Mouse (Mus musculus): Measurements from ENCODE around the gene Ccdc87.

DNA sequence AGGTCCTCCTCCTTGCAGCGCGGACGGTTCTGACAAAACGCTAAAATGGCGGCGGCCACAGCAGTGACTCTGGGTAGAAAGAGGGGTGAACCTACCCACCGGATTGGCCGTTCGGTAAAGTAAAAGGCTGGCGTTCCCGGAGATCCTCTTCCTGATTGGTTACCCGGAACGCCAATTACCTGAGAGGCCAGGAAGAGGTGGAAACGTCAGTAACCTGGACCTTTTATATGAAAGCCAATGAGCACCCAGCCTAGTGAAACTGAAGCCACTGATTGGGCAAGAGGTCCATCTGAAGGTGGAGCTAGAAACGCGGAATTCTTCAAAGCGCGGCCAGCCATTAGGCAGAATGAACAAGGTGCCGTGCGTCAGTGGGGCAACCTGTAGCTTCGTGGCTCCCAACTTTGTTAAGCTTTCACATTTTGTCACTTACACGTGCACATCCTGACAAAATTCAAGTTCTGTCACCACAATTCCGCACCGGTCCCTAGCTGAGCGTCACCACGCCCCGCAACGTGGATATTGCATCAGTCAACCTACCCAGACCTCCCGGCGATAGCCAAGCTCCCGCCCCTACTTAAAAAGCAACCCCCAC, 45.2 kb upstream of the Ccdc87 start, which contains the start of gene Rbm4:
- TF ChIP-seq CTCF (IDR thresholded peaks at IDR 0.05; ENCODE audit: low read depth) (no peak), EP300 (IDR thresholded peaks at IDR 0.05; ENCODE audit: low read depth) (peak; percentile 58; the same call in 1 of the 2 replicates)

All from liver, postnatal 0 days (tissue).